Mouse (Mus musculus): ENCODE results near the gene Ap2b1. TPM values are rescaled to one million over a fixed set of nuclear protein-coding genes. Genes with fewer than 3 reads are reported as not detected.

Ap2b1 gene
- polyA plus RNA-seq, 1 experiment from 2014 or later = 55.7 TPM

DNA sequence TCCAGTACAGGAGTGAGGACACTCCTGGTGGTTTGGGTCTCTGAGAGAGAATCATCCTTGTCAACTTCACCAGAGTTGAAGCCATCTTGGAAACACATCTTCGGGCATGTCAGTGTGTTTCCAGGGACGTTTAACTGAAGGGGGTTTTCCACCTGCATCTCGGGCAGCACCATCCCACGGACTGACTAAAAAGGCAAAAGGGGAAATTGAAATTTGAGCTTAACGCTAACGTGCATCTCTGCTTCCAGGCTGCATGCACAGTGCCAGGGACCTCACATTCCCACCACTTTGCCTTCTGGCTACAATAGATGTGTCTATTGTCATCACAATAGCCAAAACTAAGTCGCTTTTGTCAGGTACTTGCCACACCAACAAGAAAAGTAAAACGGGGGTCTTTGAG lies 109.4 kb downstream of the Ap2b1 start:
- WGBS = 29% methylated on average over 8 of the region's 8 CpGs
- Histone ChIP-seq H3K4me3 (no peak overlapping the region), H3K27ac (no peak overlapping the region), H3K9ac (no peak overlapping the region), H3K36me3 (peaks cover 6% of the 10 kb centered on the region; the same call in 1 of the 2 replicates), H3K27me3 (peaks cover 12% of the 10 kb centered on the region; the same call in 1 of the 2 replicates), H3K4me2 (no peak overlapping the region), H3K4me1 (peaks cover 4% of the 10 kb centered on the region), H3K9me3 (no peaks in the 10 kb centered on the region)
- no peak for ATAC-seq (ENCODE audit: borderline replicate concordance, extremely low read depth, low FRiP score, low TSS enrichment)

- Histone ChIP-seq H3K4me3 (peak within 1 kb of the TSS; percentile 73), H3K4me1 (peaks cover 4% of the 10 kb centered on the region), H3K36me3 (no peaks in the 10 kb centered on the region), H3K4me2 (peak within 1 kb of the TSS; percentile 95), H3K9me3 (no peaks in the 10 kb centered on the region), H3K27me3 (peaks cover 12% of the 10 kb centered on the region; the same call in 1 of the 2 replicates), H3K9ac (peak within 1 kb of the TSS; percentile 47), H3K27ac (no peak within 1 kb of the TSS)
- WGBS = under 1% methylated on average over 34 of the region's 44 CpGs
- peak; percentile 48 for ATAC-seq (ENCODE audit: borderline replicate concordance, extremely low read depth, low FRiP score, low TSS enrichment)
Observed at GRCm38 (mm10) chr11:83409087-83409754, 110.4 kb downstream of the Ap2b1 start, which contains the start of gene Rasl10b. Gene Rasl10b (plus strand): TSS chr11:83409137.

GRCm38 (mm10) chr11:83409792-83410291 lies 111.0 kb downstream of the Ap2b1 start:
- H3K4me1 ChIP-seq = peaks cover 4% of the 10 kb centered on the region
- H3K27ac ChIP-seq = no peak overlapping the region
- no peaks in the 10 kb centered on the region for H3K36me3 ChIP-seq
- H3K27me3 ChIP-seq = peaks cover 12% of the 10 kb centered on the region; the same call in 1 of the 2 replicates
- peak overlapping the region; percentile 73 for H3K4me3 ChIP-seq
- peak overlapping the region; percentile 47 for H3K9ac ChIP-seq
- ATAC-seq (ENCODE audit: borderline replicate concordance, extremely low read depth, low FRiP score, low TSS enrichment) = peak; percentile 60
- WGBS = 1% methylated on average over 32 of the region's 40 CpGs
- H3K4me2 ChIP-seq = peak overlapping the region; percentile 95
- H3K9me3 ChIP-seq = no peaks in the 10 kb centered on the region

DNA sequence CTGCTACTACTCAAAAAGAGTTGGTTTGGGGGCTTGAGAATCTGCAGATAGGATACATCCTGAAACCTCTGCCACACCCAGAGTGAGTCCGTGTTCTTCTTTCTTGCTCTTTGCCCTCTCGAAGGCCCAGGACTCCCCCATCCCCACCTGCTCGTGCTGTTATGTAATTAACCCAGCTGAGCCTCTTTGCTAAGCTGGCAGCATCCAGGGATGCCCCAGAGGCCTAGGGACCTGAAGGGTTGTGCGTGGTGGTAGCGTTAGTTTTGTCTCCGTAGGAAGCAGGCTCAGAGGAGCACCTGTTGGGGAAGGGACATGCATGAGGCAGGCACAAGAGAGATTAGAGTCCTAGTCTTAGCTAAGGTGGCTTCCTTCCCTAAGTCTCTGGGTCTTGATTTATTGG lies 111.7 kb downstream of the Ap2b1 start:
- Histone ChIP-seq H3K4me2 (peak overlapping the region; percentile 95), H3K4me3 (no peak overlapping the region), H3K9me3 (no peaks in the 10 kb centered on the region), H3K36me3 (no peaks in the 10 kb centered on the region), H3K27ac (no peak overlapping the region), H3K27me3 (peaks cover 12% of the 10 kb centered on the region; the same call in 1 of the 2 replicates), H3K9ac (no peak overlapping the region), H3K4me1 (peaks cover 4% of the 10 kb centered on the region)
- no peak for ATAC-seq (ENCODE audit: borderline replicate concordance, extremely low read depth, low FRiP score, low TSS enrichment)
- whole genome bisulfite sequencing = 57% methylated on average over 6 of the region's 6 CpGs

GRCm38 (mm10) chr11:83417080-83417479 lies 118.3 kb downstream of the Ap2b1 start:
- 0 out of 2 replicates have a peak, but pooled peaks cover 7% of the 10 kb centered on the region for H3K4me1 ChIP-seq
- 2% methylated on average over 5 of the region's 5 CpGs for WGBS
- no peak overlapping the region for H3K9ac ChIP-seq
- H3K27ac ChIP-seq = no peak overlapping the region
- H3K4me3 ChIP-seq = no peak overlapping the region
- H3K4me2 ChIP-seq = no peak overlapping the region
- ATAC-seq (ENCODE audit: borderline replicate concordance, extremely low read depth, low FRiP score, low TSS enrichment) = no peak
- H3K36me3 ChIP-seq = no peaks in the 10 kb centered on the region
- no peaks in the 10 kb centered on the region for H3K9me3 ChIP-seq
- H3K27me3 ChIP-seq = peaks cover 37% of the 10 kb centered on the region

DNA sequence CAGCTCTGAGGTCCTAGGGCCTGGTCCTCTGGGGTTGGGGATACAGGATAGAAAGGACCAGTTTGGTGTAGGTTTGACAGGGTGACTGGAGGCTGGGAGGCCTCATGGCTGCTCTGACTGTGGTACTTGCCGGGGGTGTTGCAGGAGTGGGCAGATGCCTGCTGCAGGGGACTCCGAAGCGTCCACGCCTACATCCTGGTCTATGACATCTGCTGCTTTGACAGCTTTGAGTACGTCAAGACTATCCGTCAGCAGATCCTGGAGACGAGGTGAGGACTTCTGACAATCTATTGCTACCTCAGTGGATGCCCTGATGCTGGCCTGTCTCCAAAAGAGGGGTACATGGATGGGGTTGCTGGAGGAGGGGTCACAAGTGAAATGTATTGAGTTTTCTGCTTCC lies 118.9 kb downstream of the Ap2b1 start:
- H3K27ac ChIP-seq = no peak overlapping the region
- H3K4me2 ChIP-seq = no peak overlapping the region
- ATAC-seq (ENCODE audit: borderline replicate concordance, extremely low read depth, low FRiP score, low TSS enrichment) = no peak
- H3K4me1 ChIP-seq = 0 out of 2 replicates have a peak, but pooled peaks cover 7% of the 10 kb centered on the region
- no peaks in the 10 kb centered on the region for H3K9me3 ChIP-seq
- peaks cover 37% of the 10 kb centered on the region for H3K27me3 ChIP-seq
- H3K9ac ChIP-seq = no peak overlapping the region
- 72% methylated on average over 7 of the region's 7 CpGs for WGBS
- H3K4me3 ChIP-seq = no peak overlapping the region
- H3K36me3 ChIP-seq = no peaks in the 10 kb centered on the region

- ATAC-seq (ENCODE audit: borderline replicate concordance, extremely low read depth, low FRiP score, low TSS enrichment) = no peak
- H3K27me3 ChIP-seq = peaks cover 37% of the 10 kb centered on the region
- WGBS = 6% methylated on average over 38 of the region's 38 CpGs
- no peak overlapping the region for H3K27ac ChIP-seq
- 0 out of 2 replicates have a peak, but pooled peaks cover 7% of the 10 kb centered on the region for H3K4me1 ChIP-seq
- no peak overlapping the region for H3K4me2 ChIP-seq
- H3K4me3 ChIP-seq = no peak overlapping the region
- H3K9ac ChIP-seq = no peak overlapping the region
- no peaks in the 10 kb centered on the region for H3K36me3 ChIP-seq
- no peaks in the 10 kb centered on the region for H3K9me3 ChIP-seq
Observed at GRCm38 (mm10) chr11:83418566-83418965, 119.7 kb downstream of the Ap2b1 start.

DNA sequence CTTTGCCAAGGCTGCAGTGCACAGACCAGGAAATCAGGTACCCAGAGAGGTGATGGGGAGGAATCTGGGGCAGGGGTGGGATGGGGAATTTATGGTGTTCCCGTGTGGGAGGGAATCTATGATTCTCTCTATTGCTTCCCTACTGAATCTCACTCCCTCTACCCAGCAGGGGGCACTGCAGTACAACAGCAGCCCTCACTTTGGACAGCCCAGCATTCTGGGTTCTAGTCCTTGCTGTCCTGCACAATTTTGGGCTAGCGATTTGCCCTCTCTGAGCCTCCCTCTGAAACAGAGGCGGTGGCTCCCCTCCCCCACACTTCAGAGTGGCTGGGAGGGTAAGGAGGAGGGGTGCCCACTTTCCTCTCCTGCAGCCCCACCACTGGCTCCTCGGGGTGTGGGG lies 121.5 kb downstream of the Ap2b1 start:
- WGBS = 46% methylated on average over 4 of the region's 4 CpGs
- Histone ChIP-seq H3K4me3 (no peak overlapping the region), H3K4me1 (0 out of 2 replicates have a peak, but pooled peaks cover 7% of the 10 kb centered on the region), H3K4me2 (no peak overlapping the region), H3K27ac (no peak overlapping the region), H3K36me3 (no peaks in the 10 kb centered on the region), H3K9ac (no peak overlapping the region), H3K27me3 (peaks cover 37% of the 10 kb centered on the region), H3K9me3 (no peaks in the 10 kb centered on the region)
- 0 out of 2 replicates have a peak, but pooled peaks have one; percentile 8 for ATAC-seq (ENCODE audit: borderline replicate concordance, extremely low read depth, low FRiP score, low TSS enrichment)

DNA sequence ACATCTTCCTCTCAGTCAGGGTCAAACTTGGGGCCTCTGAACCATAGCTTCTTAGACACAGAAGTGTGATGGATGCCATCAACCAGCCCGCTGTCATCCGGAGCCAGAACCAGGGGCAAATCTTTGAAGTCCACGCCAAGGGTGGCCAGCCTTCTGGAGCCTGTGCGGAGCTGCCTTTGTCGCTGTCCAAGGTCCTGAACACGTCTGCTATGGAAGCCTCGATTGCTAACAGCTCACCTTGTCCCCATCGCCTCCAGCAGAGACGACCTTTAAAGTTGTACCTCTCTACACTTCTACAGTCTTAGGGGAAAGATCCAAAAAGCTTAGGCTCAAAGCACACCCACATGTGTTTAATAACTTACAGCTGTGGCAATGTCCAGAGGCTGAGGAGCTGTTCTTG lies 122.5 kb downstream of the Ap2b1 start:
- H3K36me3 ChIP-seq = no peaks in the 10 kb centered on the region
- H3K27ac ChIP-seq = no peak overlapping the region
- H3K9me3 ChIP-seq = no peaks in the 10 kb centered on the region
- peaks cover 42% of the 10 kb centered on the region for H3K27me3 ChIP-seq
- H3K4me1 ChIP-seq = 0 out of 2 replicates have a peak, but pooled peaks cover 7% of the 10 kb centered on the region
- H3K4me2 ChIP-seq = no peak overlapping the region
- no peak overlapping the region for H3K9ac ChIP-seq
- 3% methylated on average over 9 of the region's 9 CpGs for WGBS
- H3K4me3 ChIP-seq = no peak overlapping the region
- no peak for ATAC-seq (ENCODE audit: borderline replicate concordance, extremely low read depth, low FRiP score, low TSS enrichment)

- H3K4me1 ChIP-seq = no peaks in the 10 kb centered on the region
- no peak overlapping the region for H3K4me2 ChIP-seq
- no peak for ATAC-seq (ENCODE audit: borderline replicate concordance, extremely low read depth, low FRiP score, low TSS enrichment)
- H3K27ac ChIP-seq = no peak overlapping the region
- WGBS = 3% methylated on average over 8 of the region's 8 CpGs
- no peaks in the 10 kb centered on the region for H3K9me3 ChIP-seq
- no peak overlapping the region for H3K4me3 ChIP-seq
- H3K9ac ChIP-seq = no peak overlapping the region
- H3K27me3 ChIP-seq = peaks cover 48% of the 10 kb centered on the region
- no peaks in the 10 kb centered on the region for H3K36me3 ChIP-seq
Observed at GRCm38 (mm10) chr11:83424681-83425080, 125.9 kb downstream of the Ap2b1 start.

GRCm38 (mm10) chr11:83426964-83427363 lies 128.1 kb downstream of the Ap2b1 start:
- Histone ChIP-seq H3K4me3 (no peak overlapping the region), H3K27ac (no peak overlapping the region), H3K9me3 (no peaks in the 10 kb centered on the region), H3K9ac (no peak overlapping the region), H3K4me1 (no peaks in the 10 kb centered on the region), H3K36me3 (no peaks in the 10 kb centered on the region), H3K4me2 (no peak overlapping the region), H3K27me3 (peaks cover 44% of the 10 kb centered on the region)
- 24% methylated on average over 17 of the region's 17 CpGs for WGBS
- no peak for ATAC-seq (ENCODE audit: borderline replicate concordance, extremely low read depth, low FRiP score, low TSS enrichment)

- Histone ChIP-seq H3K27me3 (peaks cover 44% of the 10 kb centered on the region), H3K36me3 (no peaks in the 10 kb centered on the region), H3K4me2 (no peak within 1 kb of the TSS), H3K9ac (no peak within 1 kb of the TSS), H3K4me3 (no peak within 1 kb of the TSS), H3K9me3 (no peaks in the 10 kb centered on the region), H3K4me1 (no peaks in the 10 kb centered on the region), H3K27ac (no peak within 1 kb of the TSS)
- 46% methylated on average over 5 of the region's 5 CpGs for WGBS
- no peak for ATAC-seq (ENCODE audit: borderline replicate concordance, extremely low read depth, low FRiP score, low TSS enrichment)
Observed at GRCm38 (mm10) chr11:83429355-83429754, 130.5 kb downstream of the Ap2b1 start, which contains the start of gene Gas2l2. Gene Gas2l2 (minus strand): TSS chr11:83429455.

All from lung, embryonic 15.5 days (tissue).